Mouse (Mus musculus): ENCODE results near the gene Rdx.
A peak's percentile ranks its signal among the peaks of the same experiment; 100 is the strongest.

Gene Rdx

GRCm38 (mm10) chr9:52047129-52047820 is at the start of gene Rdx:
Gene Rdx (plus strand): TSS chr9:52047173.
- DNase-seq, result peak in 1 of 2 experiments; percentile 9

GRCm38 (mm10) chr9:52003501-52003900 is 43.5 kb upstream of the Rdx start:
- DNase-seq, result no peak

GRCm38 (mm10) chr9:52007341-52007740 is 39.6 kb upstream of the Rdx start:
- DNase-seq, result no peak

DNA sequence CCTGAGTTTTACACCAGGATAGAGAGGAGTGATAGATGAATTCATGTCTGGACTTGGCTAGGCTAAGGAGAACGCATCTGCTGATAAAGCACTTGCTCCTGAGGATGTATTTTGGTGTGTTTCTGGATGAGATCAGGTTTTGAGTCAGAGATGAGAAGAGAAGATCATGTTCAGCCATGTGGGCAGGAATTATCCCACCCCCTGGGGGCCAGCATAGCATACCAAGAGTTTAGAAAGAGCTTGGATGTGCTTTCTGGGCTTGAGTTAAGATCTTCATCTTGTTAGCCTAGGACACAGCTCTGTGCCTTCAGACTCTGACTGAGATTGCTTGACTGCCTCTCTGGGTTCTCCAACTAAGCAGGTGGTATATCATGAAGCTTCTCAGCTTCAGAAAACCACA is 38.5 kb upstream of the Rdx start:
- no peak for DNase-seq

DNA sequence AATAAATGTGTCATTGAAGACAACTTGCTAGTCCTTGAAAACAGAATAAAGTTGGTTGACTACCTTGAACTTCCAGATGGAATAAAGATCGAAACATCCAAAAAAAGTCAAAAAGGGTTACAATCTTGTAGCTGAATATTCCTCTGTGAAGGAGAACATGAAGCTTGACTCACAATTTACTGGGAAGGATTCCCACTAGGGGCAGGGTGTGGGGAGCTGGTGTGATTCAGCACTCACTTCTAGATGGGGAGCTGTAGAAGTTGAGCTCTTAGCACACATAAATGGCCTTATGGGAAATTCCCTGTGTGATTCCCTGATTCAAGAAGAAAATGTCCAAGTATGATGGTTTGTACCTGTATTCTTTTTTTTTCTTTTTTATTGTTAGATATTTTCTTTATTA is 34.7 kb upstream of the Rdx start:
- DNase-seq, result no peak

- DNase-seq, result no peak
These were observed 34.1 kb upstream of the Rdx start for GRCm38 (mm10) chr9:52012781-52013436.

- DNase-seq, result no peak
These were observed 33.0 kb upstream of the Rdx start for GRCm38 (mm10) chr9:52013900-52014455.

- DNase-seq, result no peak
These were observed 29.9 kb upstream of the Rdx start for GRCm38 (mm10) chr9:52017091-52017490.

DNA sequence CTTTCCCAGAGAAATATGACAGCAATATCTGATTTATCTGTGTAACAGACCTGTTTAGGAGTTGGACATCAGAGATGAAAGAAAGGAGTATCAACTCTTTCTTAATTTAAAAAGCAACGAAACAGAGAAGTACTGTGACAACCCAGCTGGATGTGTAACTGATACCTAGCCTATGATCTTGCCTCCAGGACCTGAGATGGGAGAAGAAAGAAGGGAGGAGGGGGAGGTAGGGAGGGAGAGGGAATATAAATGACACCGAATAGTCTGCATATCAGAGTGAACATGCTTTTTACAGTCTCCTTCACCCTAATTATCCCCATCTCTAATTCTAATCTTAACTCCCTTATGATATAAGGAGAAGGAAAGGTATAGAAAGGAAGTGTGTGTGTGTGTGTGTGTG is 29.1 kb upstream of the Rdx start:
- no peak for DNase-seq

- DNase-seq, result no peak
These were observed 28.5 kb upstream of the Rdx start for GRCm38 (mm10) chr9:52018505-52018904.

- DNase-seq, result no peak
These were observed 19.5 kb upstream of the Rdx start for GRCm38 (mm10) chr9:52027257-52028020.

DNA sequence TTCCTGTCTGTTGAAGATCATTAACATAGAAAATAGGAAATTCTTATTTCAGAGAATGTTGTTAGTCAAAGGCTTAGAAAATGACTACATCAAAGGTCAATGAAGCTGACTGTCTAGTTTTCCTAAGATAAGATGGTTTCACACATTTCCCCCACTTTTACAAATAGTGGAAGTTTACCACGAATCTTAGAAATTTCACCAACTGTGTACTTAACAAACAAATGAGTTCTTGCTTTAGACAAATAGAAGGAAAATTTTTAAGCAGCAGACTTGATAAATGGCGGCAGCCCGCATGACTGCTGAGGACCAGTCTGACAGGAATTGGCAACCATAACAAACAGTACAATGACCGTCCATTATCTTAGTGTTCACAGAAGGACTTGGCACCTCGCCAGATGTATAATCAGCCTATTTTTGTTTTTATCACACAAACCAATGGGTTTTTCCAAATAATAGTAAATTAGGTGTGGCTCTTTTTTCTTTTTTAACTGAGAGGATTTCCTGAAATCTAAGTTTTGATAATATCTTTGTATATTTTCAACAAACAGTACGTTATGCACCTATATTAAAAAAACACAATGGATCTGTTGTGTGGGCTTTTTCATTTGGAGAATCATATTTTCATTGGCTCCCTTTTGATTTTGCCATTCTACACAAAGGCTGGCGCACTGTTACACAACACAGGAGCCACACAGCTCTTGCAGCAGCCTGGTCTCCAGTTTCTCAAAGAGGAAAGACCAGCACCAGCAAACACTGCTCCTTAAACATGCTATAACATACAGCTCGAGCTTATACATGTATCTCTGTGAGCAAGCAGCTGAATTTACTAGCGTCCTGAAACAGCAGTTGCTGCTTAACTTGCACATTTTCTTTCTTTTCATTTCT is 18.2 kb upstream of the Rdx start:
- no peak for DNase-seq

DNA sequence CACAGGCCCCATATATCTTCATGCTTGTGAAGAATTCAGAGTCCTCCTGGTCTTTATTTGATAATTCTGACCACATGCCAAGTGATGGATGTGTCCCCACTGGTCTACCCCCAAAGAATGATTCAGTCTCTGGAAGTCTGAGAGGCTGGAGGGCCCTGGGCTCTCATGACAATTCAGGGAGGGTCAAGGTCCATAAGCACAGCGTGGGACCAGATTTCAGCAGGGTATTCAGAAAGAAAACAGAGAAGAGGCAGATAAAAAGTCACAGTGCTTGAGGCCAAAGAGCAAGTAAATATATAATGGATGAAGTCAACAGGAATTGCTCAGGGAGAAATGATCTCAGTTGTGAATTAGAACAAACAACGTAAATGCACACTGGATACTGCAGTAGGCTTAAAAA is 15.5 kb upstream of the Rdx start:
- DNase-seq, result no peak

DNA sequence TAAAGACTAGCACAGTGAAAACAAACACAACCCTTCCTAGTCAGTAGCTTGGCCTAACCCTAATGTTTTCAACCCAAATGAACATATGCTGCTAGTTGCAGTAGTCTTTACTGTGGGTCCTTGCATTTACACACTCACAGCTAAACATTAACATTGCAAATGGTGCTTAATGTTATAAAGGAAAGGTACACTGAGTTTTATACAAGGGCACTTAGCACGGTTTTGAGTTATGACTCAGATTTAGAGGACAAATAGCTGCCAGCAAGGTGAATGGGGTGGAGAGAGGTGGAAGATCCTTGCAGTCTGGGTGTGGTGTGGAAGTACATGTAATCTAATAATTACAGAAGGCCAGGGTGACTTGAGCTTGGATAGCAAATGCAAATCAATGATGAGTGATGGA is 9.5 kb upstream of the Rdx start:
- no peak for DNase-seq

GRCm38 (mm10) chr9:52041657-52042056 is 5.3 kb upstream of the Rdx start:
- DNase-seq, result no peak

DNA sequence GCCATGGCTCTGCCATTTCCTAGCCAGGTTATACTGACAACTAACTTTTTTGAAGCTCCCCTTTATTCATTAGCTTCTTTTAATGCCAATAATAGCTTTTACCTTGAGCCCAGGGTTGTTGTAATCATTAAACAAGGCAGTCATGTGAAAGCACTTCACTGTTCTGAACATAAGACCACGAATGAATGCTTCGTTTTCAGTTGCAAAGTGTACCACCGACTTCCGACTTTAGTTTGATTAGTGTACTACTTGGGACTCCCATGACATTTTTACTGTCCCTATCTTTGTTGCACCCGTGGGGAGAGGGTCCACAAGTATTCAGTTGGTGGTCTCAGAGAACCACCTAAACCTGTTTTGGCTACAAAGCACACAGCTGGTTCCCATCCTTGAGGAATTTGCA is 287 bp upstream of the Rdx start:
- DNase-seq, result no peak

- peak; percentile 69 for DNase-seq
These were observed 1.1 kb downstream of the Rdx start for GRCm38 (mm10) chr9:52047821-52048649.

DNA sequence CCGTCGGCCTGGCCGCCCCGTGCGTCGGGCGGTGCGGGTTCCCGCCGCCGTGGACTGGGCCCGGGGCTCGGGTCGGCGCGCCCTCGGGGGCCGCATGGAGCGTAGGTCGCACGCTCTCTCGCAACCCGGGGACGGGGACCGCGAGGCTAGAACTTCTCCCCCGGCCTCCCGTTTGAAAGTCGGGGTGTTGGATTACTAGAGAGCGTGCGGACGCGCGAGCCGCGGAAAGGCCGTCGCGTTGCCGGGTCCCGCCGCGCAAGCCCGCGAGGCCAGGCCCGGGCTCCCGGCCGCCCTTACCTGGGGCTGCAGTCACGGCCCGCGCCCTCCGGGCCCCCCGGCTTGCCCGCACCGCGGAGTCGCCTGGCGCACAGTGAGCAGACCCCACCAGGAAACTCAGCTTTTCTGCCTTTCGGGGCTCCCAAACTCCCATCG is 1.7 kb downstream of the Rdx start:
- peak; percentile 19 to 29 for DNase-seq

GRCm38 (mm10) chr9:52049605-52050004 is 2.6 kb downstream of the Rdx start:
- no peak for DNase-seq

- DNase-seq, result no peak
These were observed 3.4 kb downstream of the Rdx start for GRCm38 (mm10) chr9:52050361-52050760.

DNA sequence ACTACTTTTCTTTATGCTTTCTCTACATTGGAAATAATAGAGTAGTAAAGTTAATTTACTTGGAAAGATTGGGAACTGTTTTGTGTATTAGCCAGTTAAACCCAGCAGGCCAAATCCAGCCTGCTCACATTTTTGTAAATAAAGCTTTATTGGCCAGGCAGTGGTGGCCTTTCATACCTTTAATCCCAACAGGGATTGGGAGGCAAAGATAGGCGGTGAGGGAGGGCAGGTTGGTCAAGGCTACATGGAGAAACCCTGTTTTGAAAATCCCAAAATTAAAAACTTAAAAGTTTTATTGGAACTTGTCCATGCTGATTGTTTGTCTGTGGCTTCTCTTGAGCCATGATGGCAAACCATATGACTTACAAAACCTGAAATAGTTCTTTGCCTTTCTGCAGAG is 5.2 kb downstream of the Rdx start:
- no peak for DNase-seq

- no peak for DNase-seq
These were observed 8.3 kb downstream of the Rdx start for GRCm38 (mm10) chr9:52055313-52055712.

Measured in thymus, adult 18-20 months (tissue).